Mouse (Mus musculus) liver, adult 2 months (tissue): ENCODE results near the gene Kcnq1.

Experiments used
- CTCF ChIP-seq: fragments of 200-500 bp; IDR thresholded peaks from 2 replicates; pipeline ENCODE4 v1.5.1; 2011; ENCODE audit warnings: low read depth, low read length, control low read depth
- POLR2A ChIP-seq: fragments of 200-500 bp; IDR thresholded peaks from 2 replicates; pipeline ENCODE4 v1.6.1; 2011; ENCODE audit warnings: low read length, control low read depth; ENCODE audit not compliant: insufficient read depth; ENCODE audit errors: extremely low read depth

- TF ChIP-seq CTCF (no peak), POLR2A (no peak)
These were observed 302.5 kb downstream of the Kcnq1 start for GRCm38 (mm10) chr7:143408615-143409021.
